Mouse (Mus musculus) liver, embryonic 16.5 days (tissue): ENCODE measurements around the gene Adam26a. TPM values are rescaled to one million over a fixed set of nuclear protein-coding genes. Genes with fewer than 3 reads are reported as not detected.
"Not testable (repeated sequence)": the region's sequence is repeated elsewhere in the genome, so short reads cannot be mapped to it uniquely, and the experiment has no call there.

Experiments
- ATAC-seq: fragments of 200-750 bp; cut with Nextera tagmentation; 2 replicates; pipeline ENCODE4 v1.8.0; 2017; ENCODE audit warnings: low read depth, mild to moderate bottlenecking, moderate number of reproducible peaks, moderate library complexity
- H3K27ac ChIP-seq: fragments of 300-500 bp; sonication (generic); 2 replicates; pipeline ENCODE4 v1.5.1; 2014; ENCODE audit warnings: mild to moderate bottlenecking, low read length
- H3K27me3 ChIP-seq: fragments of 300-500 bp; sonication (generic); 2 replicates; pipeline ENCODE4 v1.6.1; 2014; ENCODE audit warnings: low read depth, low read length, mixed read lengths; ENCODE audit not compliant: control insufficient read depth, insufficient read depth
- H3K36me3 ChIP-seq: fragments of 300-500 bp; sonication (generic); 2 replicates; pipeline ENCODE4 v1.6.1; 2014; ENCODE audit warnings: mild to moderate bottlenecking; ENCODE audit not compliant: control insufficient read depth, insufficient read depth
- H3K4me1 ChIP-seq: fragments of 300-500 bp; sonication (generic); 2 replicates; pipeline ENCODE4 v1.6.1; 2014; ENCODE audit warnings: low read depth, low read length, mixed read lengths; ENCODE audit not compliant: control insufficient read depth
- H3K4me2 ChIP-seq: fragments of 300-500 bp; sonication (generic); 2 replicates; pipeline ENCODE4 v1.6.1; 2014; ENCODE audit warnings: low read depth, low read length, mixed read lengths
- H3K4me3 ChIP-seq: fragments of 300-500 bp; sonication (generic); 2 replicates; pipeline ENCODE4 v1.5.1; 2014; ENCODE audit warnings: low read depth, mild to moderate bottlenecking, low read length
- H3K9ac ChIP-seq: fragments of 300-500 bp; sonication (generic); 2 replicates; pipeline ENCODE4 v1.6.1; 2014; ENCODE audit warnings: low read depth, low read length
- H3K9me3 ChIP-seq: fragments of 300-500 bp; sonication (generic); replicated peaks from 2 replicates; pipeline ENCODE4 v1.6.1; 2016; ENCODE audit warnings: low read length; ENCODE audit not compliant: control insufficient read depth
- WGBS: fragments of 180-500 bp; shearing (Covaris S2); extraction: QIAGEN DNeasy Blood & Tissue Kit; methylation state at CpG from one replicate; pipeline ENCODE4 v1.1.7; 2014; ENCODE audit not compliant: insufficient replicate concordance; 5-methylcytosine and 5-hydroxymethylcytosine counted together
- polyA plus RNA-seq: library from polyadenylated mRNA; unstranded; fragments of >200 nt; fragmentation: Nextera tagmentation; extraction: Ambion mirVana; gene quantifications from 2 replicates; pipeline ENCODE4 v1.2.1, GENCODE M21; 2015

Adam26a gene
- not detected in 2 replicates for polyA plus RNA-seq

DNA sequence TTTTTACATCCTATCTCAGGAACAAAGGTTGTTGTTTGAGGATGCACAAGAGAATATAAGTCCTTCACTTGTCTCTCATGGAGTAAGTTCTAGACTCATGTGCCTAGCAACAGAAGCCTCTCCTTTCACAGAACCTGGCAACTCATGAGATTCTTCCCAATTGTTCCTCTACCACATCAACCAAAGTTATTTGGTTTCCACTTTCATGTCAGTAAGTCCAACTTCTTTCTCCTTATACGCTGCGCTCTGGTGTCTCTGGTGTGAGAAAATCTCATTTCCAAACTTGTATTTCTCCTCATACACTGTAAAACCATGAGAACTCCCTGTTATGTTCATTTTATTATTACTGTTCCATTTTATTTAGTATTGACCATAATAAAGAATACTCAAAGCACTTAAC is at the start of gene Adam26a:
Gene Adam26a, minus strand, starts transcription at position 101 of the 400 bp plus-strand sequence.
- not testable (repeated sequence) for H3K4me1 ChIP-seq, H3K9ac ChIP-seq, H3K4me3 ChIP-seq, H3K4me2 ChIP-seq, H3K36me3 ChIP-seq, H3K27ac ChIP-seq, H3K9me3 ChIP-seq, ATAC-seq, H3K27me3 ChIP-seq
- WGBS: 68% methylated on average over 2 of the region's 2 CpGs

DNA sequence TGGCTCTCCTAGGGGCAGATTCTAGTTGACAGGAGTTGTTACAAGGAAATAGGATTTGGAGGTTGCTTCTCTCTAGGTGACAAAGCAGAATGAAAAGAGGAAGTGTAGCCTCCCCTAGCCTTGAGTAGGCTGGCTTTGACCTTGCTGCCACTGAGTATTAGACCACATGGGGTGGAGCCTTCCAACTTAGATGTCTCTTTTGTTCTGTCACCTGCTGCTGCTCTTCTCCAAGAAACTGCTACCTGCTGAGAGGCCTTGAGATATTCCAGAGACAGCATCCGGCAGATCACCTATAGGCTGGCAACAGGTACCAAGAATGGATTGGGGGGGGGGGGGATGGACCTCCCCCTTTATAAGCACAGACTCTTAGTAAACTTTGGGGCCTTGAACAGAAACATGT is 39.5 kb upstream of the Adam26a start:
- H3K4me2 ChIP-seq: no peak overlapping the region
- WGBS: 53% methylated on average over 1 of the region's 1 CpGs
- no peak overlapping the region for H3K27ac ChIP-seq
- no peak for ATAC-seq
- no peak overlapping the region for H3K9ac ChIP-seq
- H3K4me3 ChIP-seq: no peak overlapping the region
- no peaks in the 10 kb centered on the region for H3K4me1 ChIP-seq
- no peaks in the 10 kb centered on the region for H3K27me3 ChIP-seq
- no peaks in the 10 kb centered on the region for H3K9me3 ChIP-seq
- H3K36me3 ChIP-seq: no peaks in the 10 kb centered on the region

DNA sequence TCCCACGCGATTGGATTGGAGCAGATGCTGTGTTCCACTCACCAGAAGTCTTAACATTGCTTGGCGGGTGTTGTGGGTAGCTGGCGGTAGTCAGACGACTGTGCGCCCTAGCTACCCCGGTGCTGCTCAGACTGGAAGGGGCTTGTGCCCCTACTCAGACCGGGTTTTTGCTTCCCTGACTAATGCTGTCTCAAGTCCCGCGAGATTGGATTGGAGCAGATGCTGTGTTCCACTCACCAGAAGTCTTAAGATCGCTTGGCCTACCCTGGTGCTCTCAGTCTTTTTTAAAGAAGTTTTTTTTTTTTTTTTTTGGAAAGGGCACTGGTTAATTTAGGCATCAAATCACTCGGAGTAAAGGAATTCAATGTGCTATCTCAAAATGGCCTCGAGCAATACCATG is 27.1 kb upstream of the Adam26a start:
- H3K36me3 ChIP-seq, H3K27me3 ChIP-seq, H3K27ac ChIP-seq, ATAC-seq, H3K4me2 ChIP-seq, H3K4me1 ChIP-seq, H3K9ac ChIP-seq, H3K4me3 ChIP-seq, H3K9me3 ChIP-seq: not testable (repeated sequence)
- 66% methylated on average over 13 of the region's 13 CpGs for WGBS

DNA sequence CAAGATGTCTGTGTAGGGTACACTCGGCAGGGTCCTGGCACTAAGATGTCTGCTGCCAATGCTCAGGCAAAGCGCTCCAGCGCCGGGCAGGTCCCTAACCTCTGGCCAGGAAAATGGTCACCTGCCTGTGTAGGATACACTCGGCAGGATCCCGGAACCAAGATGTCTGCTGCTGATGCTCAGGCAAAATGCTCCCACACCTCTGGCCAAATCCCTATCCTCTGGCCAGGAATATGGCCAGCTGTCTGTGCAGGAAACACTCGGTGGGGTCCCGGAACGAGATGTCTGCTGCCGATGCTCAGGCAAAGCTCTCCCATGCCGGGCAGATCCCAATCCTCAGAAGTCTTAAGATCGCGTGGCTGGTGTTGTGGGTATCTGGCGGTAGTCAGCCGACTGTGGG is 26.7 kb upstream of the Adam26a start:
- 81% methylated on average over 15 of the region's 15 CpGs for WGBS
- H3K4me2 ChIP-seq, H3K27me3 ChIP-seq, H3K9ac ChIP-seq, H3K4me1 ChIP-seq, ATAC-seq, H3K27ac ChIP-seq, H3K36me3 ChIP-seq, H3K9me3 ChIP-seq, H3K4me3 ChIP-seq: not testable (repeated sequence)

DNA sequence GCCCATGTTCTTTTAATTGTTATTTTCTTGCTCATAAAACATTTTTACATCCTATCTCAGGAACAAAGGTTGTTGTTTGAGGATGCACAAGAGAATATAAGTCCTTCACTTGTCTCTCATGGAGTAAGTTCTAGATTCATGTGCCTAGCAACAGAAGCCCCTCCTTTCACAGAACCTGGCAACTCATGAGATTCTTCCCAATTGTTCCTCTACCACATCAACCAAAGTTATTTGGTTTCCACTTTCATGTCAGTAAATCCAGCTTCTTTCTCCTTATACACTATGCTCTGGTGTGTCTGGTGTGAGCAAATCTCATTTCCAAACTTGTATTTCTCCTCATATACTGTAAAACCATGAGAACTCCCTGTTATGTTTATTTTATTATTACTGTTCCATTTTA is 48.5 kb downstream of the Adam26a start, which contains the start of gene Adam26b:
Gene Adam26b, minus strand, starts transcription at position 101 of the 400 bp plus-strand sequence.
- not testable (repeated sequence) for H3K27me3 ChIP-seq, H3K9ac ChIP-seq, H3K36me3 ChIP-seq, H3K4me3 ChIP-seq, H3K4me2 ChIP-seq, H3K27ac ChIP-seq, H3K9me3 ChIP-seq, ATAC-seq, H3K4me1 ChIP-seq

Other genes with a start within 250 kb of the Adam26a start
- not detected in 2 replicates for gene Adam26b, start 48.6 kb downstream of the Adam26a start, polyA plus RNA-seq
- not detected in 2 replicates for gene Gm5346, start 50.6 kb upstream of the Adam26a start, polyA plus RNA-seq
- not detected in 2 replicates for gene Adam34, start 133.3 kb upstream of the Adam26a start, polyA plus RNA-seq